Mouse (Mus musculus): ENCODE results near the gene Dcun1d4.
A peak's percentile ranks its signal among the peaks of the same experiment; 100 is the strongest.

The Dcun1d4 gene

DNA sequence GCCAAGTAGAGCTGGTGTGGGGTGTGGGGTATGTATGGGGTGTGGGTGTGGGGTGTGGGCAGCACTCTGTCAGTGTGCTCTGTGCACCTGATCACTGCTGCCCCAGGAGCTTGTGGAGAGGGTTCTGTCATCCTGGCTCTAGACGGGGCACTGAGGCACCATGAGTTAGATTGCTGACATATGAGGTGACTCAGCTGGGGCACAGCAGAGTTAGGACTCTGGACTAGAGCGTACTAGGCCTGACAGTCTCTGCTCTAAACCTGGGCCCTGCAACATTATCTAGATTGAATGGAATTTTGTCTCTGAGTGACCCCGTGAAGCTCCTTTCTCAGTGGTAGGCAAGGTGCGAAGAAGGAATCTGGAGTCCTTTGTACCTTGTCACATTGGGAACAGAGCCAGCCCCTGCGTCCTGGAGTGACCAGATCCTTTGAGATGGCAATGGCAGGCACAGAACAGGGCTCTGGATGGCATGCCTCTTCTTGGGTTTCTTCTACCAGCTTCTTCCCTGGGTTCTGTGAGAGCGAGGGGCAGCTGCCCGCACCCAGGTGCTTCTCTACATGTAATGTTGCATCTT is 20.2 kb downstream of the Dcun1d4 start:
- peak; percentile 66 to 72 for DNase-seq

GRCm38 (mm10) chr5:73502422-73502821 is 21.6 kb downstream of the Dcun1d4 start:
- DNase-seq: no peak

DNA sequence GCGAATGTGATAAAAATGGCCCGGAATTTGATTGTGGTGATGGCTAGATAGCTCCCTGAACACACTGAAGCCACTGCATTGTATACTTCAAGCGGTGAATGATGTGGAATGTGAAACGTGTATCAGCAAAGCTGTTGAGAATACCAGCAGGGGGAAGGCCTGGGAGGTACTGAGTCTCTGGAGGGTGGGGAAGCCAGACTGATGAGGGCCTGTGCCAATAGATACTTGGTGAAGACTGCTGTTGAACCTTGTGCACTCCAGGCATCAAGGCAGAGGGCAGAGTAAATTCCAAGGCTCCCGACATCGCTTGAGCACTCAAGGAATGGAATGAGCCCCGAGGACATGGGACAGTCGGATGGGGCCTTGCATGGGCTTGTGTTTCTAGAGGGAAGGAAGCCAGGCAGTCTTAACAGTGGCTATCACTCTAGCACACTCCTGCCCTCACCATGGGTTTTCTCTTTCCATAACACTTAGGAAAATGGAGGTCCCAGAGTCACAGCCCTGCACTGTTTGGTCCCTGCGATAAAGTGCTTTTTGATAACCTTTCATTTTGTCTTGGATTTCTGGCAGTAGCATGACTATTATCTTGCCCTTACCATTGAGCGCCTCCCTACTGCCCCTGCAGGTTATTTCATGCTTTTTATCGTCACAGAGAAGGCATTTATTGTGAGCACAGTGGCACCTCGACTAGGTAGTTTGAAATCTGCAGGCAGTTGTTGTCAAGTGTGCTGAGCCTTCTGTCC is 22.4 kb downstream of the Dcun1d4 start:
- peak; percentile 34 to 36 for DNase-seq

DNA sequence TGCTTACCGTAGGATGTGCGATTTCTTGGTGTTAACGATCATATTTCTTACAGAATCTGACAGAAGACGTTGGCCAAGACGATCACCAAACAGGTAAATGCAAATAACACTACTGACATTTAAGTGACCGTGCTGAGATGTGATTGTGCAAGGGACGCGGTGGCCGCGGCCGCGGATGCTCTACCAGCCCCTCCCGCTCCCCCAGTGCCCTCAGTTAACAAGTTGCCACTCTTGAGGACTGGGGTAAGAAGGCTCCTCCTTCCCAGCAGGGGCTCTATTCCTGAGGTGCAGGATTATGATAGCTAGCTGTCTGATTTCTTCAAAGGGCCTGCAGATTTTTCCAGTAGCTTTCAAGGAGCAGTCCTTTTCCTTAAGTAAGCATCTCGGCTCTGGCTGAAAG is 30.3 kb downstream of the Dcun1d4 start:
- no peak for DNase-seq

DNA sequence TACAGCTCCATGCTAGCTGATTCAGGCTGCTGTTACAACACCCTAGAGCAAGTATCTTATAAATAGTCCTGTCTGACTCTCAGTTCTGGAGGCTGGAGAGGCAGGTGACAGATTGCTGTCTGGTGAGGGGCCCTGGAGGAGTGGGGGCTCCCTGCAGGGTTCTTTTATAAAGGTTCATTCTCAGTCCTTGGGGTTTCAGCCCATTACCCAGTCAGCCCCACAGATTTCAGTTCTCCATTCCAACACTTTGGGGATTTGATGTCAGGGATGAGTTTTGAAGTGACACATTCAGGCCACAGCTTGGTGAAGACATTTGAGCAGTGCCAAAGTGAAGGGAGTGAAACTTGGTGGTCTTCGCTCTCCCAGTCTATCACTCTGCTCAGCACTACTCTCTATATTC is 31.4 kb downstream of the Dcun1d4 start:
- DNase-seq: no peak

GRCm38 (mm10) chr5:73512661-73513060 is 31.9 kb downstream of the Dcun1d4 start:
- peak; percentile 73 to 81 for DNase-seq

GRCm38 (mm10) chr5:73514202-73514601 is 33.4 kb downstream of the Dcun1d4 start:
- no peak for DNase-seq

DNA sequence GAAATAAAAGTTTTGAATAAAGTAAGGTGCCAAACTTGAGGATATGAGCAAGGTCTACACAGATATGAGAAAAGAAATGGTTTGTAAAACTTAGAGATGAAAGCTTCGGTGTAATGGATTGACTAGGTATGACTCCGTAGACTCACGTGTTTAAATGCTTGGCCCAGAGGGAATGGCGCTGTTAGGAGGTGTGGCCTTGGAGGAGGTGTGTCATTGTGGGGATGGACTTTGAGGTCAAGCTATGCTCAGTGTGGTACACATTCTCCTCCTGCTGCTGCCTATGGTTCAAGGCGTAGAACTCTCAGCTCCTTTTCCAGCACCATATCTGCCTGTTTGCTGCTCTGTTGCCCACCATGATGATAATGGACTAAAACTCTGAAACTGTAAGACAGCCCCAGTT is 36.5 kb downstream of the Dcun1d4 start:
- DNase-seq: no peak

DNA sequence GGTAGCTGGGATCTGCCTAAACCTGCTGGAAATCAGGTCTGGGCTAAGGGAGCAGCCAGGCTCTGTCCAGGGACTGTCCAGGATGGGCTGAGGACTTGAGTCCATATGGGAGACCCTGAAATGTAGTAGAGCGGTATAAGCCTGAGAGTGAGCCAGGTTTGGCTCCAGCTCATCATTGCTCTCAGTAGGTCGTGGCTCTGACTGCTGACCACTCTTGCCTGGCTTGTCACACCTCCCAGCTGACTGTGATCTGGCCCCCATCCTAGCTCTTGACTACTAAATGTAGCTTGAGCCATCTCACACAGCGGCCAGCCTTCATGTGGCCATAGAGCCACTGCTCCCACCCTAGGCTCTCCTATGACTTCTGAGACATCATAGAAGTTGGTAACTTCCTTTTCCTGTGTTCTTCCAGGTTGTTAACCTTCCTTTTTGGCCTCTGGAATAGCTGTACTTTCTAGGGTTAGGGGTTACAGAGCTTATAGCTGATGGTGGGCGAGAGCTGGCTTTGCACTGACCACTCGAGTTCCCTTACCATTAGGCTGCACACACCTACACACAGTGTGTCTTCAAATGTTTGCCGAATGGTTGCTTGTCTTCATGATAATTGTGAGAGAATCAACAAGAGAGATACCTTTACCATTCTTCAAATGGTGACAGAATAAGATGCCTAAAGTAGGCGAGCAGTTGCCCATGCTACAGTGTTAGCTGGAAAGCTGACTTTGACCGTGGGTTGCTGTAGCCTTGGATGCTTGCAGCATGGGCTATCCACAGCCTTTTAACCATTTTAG is 37.8 kb downstream of the Dcun1d4 start:
- no peak for DNase-seq

- DNase-seq: no peak
These were observed 40.0 kb downstream of the Dcun1d4 start for GRCm38 (mm10) chr5:73520787-73521186.

DNA sequence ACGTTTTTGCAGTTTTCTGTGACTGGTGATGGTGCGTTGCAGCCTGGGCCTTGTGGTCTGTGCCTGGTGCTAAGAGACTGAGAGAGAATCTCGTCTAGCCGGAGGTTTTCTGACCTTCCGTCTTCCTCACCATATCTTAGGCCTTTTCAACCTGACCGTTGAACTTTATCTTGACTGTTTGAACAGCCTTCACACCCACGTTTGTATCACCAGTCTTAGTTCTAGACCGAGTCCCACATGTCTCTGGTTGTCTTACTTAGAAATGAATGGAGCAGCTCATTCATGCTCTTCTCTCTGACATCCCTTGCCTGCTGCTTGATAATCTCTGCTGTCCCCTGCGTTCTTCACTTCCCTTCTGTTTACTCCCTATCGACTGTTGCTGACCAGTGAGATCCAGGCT is 42.4 kb downstream of the Dcun1d4 start:
- DNase-seq: no peak

DNA sequence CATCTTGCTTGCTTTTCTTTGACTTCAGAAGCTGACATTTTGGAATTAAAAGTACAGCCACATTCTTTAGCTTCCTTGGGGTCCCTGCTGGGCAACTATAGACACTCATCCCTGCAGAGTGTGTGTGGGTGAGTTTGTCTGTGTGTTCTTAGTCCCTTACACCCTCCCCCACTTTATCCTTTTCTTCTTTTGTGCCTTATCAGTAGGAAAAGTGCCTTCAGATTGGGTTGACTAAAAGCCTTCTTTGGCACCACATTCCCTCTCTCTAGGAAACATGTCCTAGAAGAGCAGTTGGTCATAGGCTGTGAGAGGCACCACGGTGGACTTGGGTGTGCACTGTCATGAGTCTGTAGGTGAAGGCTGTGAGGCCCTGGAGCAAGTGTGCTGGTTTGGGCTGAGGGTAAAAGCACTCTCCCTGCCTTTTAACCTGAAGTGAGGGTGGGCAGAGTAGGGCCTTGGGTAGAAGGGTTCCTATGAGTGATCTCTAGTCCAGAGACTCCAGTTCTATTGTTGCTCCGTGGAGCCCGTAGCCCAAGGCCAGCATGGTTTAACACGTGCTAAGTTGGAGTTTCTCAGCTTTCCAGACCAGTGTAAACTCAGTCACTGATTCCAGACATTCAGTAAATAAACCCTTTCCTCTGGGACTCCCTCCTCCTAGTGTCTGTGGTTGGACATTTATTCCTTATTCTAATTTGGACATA is 43.6 kb downstream of the Dcun1d4 start:
- DNase-seq: no peak

- DNase-seq: no peak
These were observed 51.4 kb downstream of the Dcun1d4 start for GRCm38 (mm10) chr5:73532222-73532621.

- no peak for DNase-seq
These were observed 52.1 kb downstream of the Dcun1d4 start for GRCm38 (mm10) chr5:73532879-73533278.

DNA sequence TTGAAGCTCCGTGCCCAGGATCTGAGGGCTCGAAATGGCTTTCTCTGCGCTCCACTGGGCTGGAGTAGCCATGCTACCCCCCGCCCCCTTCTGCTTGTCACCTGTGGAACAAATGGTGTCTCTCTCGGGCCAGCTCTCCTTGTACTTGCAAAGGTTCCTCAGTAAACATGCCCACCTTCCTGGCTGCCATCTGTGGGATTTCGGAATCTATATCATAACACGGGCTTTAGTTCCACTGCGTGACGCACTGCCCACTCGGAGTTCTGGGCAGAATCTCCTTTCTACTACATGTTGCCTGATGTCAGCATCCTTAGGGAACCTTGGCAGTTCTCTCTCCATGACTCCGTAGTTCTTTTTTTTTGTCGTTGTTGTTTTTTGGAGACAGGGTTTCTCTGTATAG is 56.9 kb downstream of the Dcun1d4 start:
- no peak for DNase-seq

- peak; percentile 49 to 60 for DNase-seq
These were observed 57.9 kb downstream of the Dcun1d4 start for GRCm38 (mm10) chr5:73538586-73539298.

DNA sequence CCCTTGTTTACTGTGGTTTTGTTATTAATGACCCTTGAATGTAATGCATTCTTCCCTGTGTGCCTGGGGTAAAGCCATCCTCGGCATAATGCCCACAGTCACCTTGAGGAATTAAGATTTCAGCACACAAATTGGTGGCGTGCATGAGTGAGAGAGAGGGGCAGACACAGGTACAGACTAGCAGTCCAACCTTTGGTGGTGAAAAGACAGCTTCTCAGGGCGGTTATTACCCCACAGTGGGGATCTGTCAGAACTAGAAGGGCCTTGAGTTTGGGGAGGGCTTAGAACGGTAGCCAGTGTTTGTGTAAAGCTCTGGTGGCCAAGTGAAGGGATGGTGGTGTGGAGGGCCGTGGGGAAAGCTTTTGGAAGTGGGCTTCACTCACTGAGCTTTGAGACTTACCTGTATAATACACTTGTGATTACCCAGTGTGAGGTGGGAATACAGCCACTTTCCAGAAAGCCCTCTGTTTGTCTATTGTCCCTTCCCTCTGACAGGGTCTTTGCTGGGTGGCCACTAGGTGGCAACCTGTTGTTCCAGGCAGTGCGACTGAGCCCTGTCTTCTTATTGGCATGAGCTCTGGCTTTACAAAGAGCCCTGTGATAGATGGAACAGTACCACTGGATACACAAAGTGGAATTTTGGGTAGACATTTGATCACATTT is 59.2 kb downstream of the Dcun1d4 start:
- DNase-seq: peak; percentile 58

DNA sequence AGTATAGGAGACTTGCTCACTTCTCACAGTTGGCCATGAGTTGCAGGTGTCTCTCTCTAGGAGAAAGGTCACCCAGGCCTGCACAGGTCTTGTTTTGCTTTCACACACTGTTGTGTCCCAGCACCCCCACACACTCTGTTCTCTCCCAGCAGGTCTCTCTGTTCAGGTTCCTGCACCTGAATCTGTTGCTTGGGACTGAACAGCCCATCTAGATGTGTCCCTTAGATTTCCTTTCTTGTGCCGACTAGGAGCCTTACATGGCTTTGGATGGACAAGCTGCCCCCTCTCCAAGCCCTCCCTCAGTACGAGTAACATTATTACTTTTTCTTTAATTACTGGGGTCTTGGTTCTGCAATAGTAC is 59.7 kb downstream of the Dcun1d4 start:
- no peak for DNase-seq

DNA sequence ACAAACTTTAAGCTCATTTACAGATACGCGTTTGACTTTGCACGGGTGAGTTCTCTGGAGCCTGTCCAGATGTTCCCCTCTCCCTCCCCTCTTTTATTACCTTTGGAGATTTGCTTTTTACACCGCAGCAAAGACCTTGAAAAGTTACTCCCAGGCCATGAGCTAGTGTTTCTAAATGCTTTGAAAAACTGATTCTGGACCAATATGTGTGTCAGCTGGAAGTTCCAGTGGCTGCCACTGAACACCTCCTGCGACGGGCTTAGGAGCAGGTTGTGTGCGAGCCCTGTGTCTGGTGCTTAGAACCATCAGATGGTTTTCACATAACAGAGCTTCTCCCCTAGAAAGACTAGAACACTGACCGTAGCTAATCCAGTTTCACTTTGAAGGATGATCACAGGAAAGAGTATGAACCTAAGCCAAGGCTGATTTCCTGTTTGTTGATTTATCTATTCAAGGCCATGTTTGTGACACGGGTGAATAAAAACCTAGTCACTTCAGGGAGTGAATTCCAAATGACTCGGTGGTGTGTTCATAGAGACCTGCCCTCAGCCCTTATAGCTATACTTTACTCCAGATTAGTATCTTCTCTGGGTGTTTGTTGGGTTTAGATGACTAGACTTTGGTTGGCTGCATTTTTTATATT is 63.4 kb downstream of the Dcun1d4 start:
- peak; percentile 47 to 59 for DNase-seq

DNA sequence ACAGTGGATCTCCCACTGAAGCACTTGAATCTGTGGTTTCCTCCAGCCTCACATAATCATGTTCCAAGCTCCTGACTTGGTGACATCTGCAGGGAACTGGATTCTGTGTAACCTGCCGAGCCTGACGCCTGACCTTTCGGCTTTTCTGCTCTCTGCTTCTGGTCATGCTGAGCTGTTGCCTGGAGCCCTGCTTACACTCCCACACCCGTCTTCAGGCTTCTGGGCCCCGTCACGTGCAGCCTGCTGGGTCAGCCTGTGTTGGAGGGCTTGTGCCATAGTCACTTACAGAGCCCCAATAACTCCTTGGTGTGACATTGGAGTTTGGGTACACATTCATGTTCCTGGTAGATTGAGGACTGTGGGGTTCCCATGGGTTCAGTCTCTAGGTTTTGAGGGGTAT is 64.8 kb downstream of the Dcun1d4 start:
- DNase-seq: no peak

DNA sequence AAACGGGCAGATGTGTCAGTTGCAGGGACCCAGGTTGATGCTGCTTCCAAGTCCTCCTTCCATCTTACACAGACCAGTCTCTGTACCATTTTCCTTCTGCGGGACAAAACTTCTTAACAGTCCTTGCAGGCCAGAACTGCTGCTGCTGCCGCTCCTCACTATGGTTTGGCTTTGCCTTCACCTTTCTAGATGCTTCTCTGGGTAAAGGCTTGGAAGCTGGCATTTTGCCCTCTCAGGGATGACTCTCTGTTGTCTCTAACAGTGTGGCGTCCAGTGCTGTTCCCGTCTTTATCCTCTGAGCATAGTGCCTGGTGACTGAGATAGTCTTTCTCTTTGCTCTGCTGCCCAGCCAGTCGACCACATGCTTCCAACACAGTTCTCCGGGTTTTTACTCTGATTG is 66.5 kb downstream of the Dcun1d4 start:
- no peak for DNase-seq

DNA sequence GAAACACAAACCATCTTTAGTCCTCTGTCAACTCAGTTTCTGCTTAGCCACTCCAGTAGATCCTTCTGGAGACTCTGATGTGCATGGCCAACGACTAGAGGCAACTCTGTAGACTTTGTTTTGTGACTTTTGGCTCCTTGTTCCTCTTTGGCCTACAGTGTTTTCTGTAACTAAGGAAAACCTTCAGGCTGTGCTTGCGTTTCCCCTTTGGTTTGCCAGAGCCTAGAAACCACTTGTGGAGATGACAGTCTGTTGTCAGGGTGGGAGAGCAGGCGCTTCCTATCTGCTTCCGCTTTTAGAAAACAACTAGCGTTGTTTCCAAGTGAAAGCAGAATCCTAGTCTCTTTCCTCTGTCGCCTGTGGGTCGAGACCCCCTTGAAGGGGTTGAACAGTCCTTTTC is 67.4 kb downstream of the Dcun1d4 start:
- no peak for DNase-seq

Measured in kidney, adult 8-10 months (tissue).